Mouse (Mus musculus): Measurements from ENCODE around the gene Casr.

- TF ChIP-seq EP300 (IDR thresholded peaks at IDR 0.05) = no peak
- TF ChIP-seq CTCF (IDR thresholded peaks at IDR 0.05) = no peak
These were observed 90.8 kb downstream of the Casr start for GRCm38 (mm10) chr16:36471066-36471633.

Data from lung, postnatal 0 days (tissue).